Mouse (Mus musculus): ENCODE measurements around the gene Tceal5.
"Not testable (repeated sequence)": the region's sequence is repeated elsewhere in the genome, so short reads cannot be mapped to it uniquely, and the experiment has no call there.

Gene Tceal5

DNA sequence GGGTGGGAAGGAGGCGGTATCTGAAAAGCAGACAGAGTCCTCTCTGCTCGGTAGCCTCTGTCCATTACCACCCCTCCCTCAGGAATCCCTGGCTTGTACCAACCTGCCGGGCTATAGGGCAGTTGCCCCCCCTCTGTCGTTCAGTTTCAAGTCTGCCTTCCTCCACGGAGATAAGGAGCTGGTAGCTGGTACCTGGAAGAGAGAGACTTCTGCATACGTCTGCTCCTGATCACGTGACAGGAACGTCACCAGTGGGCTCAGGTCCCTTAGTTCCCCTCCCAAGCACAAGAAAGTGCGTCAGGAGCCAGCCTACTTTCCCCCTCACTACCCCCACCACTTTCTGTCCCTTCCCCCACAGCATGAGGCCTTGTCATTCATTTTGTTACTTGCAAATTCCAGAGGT lies at the start of gene Tceal5:
Tceal5 (minus strand) TSS at position 213 of the 403 bp plus-strand sequence.
- no peak for DNase-seq

DNA sequence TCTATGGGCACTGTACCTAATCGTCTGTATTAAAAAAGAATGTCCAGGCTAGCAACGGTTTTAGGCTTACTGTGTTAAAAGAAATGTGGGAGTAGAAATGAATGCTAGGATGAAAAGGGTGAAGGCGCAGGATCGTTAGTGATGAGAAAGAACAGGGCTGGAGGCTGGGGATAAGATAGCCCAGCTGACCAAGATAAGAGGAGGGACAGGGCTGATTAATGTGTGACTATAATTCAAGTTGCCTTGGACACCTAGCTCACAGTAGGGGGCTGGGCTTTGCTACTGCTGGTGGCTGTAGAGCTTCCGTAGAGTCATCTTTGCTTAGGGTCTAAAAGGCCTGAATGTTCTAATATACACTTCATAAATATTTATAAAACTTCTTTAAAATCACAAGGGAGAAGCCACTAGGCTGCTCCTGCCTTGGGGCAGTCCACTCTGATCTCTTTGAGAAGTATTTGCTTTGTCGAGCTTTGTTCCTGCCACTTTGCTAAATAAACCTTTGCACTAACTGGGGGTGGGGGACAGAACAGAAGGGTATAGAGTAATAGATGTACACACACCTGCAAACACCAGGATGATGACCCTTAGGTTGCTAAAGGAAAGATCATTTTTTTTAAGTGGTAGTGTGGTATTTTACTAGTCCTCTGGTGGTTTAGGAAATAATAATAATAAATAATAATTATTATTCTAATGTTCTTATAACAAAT lies 48.5 kb upstream of the Tceal5 start:
- peak; percentile 16 for DNase-seq

DNA sequence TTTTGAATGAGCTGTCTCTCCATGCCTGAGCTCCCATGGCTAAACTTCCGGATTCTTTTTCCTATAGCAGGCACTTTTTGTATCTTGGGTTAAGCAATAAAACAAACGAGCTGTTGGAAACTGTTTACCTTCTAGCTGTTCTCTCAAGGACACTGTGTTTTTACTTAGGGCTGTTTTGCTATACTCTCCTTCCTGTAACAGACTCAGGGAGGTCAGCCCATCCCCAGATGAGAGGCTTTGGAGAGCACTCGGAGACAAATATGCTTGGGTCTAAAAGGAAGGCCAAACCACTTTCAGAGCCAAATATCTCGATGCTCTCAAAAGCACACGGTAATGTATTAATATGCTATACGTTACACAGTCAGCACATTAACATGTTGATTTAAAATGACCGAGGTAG lies 46.0 kb upstream of the Tceal5 start:
- DNase-seq = no peak

DNA sequence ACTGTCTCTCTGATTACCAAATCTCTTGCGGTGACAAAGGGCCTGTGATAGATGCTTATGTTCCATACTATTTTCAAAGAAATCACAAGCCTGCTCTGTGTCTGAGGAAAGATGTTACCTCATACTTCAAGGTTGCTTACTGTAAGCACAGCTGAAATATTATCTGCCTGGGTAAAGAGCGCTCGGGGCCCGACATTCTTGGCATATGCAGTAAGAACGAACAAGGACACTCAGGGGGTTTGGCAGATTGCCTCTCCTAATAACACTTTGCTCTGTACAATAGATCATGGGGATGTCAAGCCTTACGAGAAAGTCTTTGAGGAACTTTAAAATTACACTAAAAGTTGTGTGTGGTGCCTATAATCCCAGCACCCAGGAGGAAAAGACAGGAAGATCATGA lies 45.1 kb upstream of the Tceal5 start:
- no peak for DNase-seq

DNA sequence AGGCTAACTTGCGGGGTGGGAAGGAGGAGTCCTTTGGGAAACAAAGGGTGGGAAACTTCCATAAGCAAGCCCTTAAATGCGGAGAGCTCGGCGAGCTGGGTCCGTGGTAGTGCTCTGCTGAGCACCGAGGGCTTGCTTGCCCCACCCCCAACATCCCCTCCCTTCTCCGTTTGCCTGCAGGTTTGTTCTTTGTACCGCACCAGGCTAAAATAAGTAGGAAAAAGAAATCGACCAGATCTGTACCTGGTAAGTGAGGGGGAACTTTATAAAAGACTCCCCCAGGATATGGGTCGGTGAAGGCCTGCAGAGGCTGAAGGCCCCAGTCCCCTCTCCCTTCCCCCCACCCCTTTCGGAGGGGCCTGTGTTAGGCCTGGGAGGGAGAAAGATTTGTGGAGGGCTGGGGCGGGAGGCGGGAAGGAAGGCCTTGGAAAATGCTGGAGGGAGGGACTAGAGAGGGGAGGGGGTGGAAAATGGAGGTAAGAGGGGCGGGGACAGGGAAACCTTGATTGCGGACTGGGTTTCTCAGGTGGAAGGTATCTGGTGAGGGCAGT lies 41.9 kb upstream of the Tceal5 start:
- DNase-seq = peak; percentile 37

DNA sequence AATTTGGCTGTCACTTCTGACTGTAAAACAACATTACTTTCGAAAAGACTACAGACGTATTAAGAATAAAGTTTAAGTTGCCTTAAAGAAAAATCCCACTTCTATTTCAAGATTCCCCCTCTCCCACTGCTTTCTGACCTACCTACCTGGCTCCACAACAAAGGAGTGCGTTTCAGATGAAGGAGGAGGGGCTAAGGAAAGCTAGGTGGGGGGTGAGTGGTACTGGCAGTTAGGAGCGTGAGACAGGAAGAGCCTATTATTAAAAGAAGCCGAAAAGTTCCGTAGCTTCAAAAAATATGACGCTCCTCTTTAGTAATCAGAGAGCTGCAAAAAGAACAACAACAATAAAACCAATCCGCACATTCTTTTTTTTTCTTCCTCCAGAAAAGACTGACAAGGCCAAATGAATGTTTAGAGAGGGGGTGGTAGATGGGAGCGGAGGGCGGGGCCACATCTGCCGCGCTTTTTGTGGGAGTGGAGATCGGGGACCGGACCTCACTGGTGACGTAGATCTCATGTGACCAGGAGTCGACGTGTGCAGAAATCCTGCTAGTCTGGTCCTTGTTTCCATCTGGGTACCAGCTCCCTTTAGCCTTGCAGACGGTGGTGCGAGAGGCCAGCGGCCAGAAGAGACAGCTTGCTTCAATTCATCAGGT lies 41.0 kb upstream of the Tceal5 start, which contains the start of gene Tceal9:
Tceal9 (plus strand) TSS at position 506 of the 656 bp plus-strand sequence.
- DNase-seq = peak; percentile 86

DNA sequence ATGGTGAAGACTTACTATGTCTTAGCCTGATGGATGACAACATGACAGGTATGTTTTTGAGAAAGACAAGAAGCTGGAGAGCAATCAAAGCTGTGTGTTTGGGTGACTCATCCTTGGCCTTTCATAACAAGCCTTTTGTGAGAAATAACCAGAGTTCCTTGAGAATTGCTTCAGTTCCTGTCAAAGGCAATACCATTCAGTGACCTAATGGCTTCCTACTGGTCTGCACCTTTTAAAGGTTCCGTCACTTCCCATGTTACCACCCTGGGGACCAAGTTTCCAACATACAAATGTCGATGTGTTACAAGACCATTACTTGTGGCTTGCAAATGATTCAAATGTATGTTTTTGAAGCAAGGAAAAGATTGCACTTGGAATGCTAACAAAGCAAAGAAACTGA lies 39.5 kb upstream of the Tceal5 start:
- no peak for DNase-seq

DNA sequence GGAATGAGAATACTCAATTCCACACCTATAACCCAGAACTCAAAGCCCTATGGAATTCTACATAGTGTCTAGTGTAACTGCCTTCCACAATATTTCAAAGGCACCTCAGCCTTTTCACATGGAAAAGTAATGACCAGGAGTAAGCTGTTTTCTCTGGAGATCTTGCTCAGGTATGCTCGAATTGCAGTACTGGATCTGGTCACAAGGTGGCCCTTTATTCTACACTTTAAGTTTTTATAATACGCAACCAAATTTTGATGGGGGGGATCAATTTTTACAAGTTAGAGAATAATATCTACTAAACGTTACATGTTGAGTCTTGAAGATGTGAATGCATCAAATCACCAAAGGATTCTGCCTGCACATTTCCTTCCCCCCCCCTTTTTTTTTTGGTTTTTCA lies 34.4 kb upstream of the Tceal5 start:
- peak; percentile 30 for DNase-seq

DNA sequence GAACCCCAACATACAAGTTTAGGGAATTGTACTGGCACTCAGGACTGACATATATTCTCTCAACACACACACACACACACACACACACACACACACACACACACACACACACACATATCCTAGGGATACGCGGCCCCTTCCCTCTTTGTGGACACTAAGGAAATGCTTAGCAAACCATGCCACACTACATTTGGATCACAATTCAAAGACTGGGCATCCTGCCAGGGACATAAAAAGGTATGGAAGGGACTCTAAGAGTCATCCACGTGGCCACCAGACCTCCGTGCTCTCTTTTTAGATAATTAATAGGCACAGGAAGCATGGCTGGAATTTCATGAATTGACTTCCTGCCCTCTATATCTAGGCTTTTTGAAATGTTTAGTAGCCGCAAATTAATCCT lies 24.1 kb upstream of the Tceal5 start:
- no peak for DNase-seq

DNA sequence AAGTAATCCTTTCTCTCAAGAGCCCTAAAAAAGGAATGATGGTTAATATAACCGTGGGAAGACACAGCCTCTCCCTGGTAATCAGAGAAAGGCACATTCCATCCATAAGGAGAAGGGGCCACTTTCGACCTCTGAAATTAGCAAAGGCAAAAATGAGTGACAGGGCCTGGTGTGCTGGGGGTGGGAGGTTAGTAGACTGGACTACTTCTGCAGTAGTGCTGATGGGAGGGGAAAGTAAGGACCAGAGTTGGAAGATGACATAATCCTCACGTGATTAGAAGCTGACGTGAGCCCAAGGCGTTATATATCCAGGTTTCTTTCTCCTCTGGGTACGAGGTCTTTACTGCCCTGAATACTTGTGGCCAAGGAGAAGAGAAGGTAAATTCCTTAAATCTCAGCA lies 20.0 kb upstream of the Tceal5 start:
- no peak for DNase-seq

DNA sequence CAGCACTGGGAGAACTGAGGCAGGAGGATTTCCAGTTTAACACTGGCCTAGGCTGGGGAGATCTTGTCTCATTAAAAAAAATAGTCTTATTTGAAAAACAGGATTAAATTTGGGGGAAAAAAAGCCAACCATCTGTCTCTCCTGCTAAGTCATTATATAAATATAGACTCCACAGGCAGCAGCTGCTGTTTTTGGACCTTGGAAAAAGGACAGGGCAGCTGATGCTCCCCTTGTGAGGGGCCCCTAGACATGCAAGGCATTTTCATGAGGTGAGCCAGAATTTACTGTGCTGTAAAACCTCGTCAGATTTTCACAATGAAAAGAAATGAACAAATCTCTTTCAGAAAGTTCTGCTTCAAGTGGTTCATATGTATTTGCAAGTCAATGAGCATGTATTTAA lies 12.6 kb upstream of the Tceal5 start:
- no peak for DNase-seq

DNA sequence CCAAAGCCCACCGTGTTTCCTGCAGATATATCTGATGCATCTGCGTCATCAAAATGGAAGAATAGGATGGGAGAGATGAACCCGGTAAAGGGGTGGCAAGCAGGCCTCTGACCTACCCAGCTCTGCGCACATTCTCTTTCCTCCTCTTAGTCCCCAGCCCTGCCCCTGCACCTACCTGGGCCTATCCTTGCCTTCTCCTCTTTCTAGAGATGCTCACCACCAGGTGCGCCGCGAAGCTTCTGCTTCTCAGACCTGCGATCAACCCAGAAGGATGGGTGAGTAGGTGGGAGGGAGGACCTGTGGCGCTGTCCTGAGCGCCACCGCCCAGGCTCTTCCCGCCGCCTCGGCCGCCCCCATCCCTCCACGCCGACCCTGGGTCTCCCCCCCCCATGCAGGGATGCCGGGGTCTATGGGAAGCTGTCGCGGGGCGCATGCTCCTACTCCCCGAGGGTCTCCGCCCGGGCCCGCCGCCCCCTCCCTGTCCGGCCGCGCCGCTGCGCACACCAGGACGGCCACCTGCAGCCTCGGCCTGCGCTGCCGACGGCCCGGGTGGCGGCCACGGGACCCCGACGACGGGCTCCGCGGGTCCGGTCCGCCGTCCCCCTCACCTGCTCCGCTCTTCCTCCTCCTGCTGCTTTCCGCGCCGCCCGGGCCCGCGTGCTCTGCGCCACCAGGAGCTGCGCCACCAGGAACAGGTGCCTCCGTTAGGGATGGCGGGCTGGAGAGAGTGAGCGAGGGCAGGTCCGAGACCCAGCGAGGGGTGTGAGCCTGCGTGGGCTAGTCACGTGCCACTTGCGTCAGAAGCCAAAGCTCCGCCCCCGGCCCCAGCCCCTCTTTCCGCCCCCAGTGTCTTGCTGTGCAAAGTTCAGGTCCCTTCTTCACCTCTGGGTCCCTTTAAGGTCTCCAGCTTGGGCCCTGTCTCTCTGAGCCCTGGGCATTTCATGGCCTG lies 11.3 kb upstream of the Tceal5 start, which contains the start of the genes Tceal7 and Bex1:
Tceal7 (plus strand) TSS at position 51 of the 949 bp plus-strand sequence.
Bex1 (minus strand) TSS at position 785 of the 949 bp plus-strand sequence.
- not testable (repeated sequence) for DNase-seq

DNA sequence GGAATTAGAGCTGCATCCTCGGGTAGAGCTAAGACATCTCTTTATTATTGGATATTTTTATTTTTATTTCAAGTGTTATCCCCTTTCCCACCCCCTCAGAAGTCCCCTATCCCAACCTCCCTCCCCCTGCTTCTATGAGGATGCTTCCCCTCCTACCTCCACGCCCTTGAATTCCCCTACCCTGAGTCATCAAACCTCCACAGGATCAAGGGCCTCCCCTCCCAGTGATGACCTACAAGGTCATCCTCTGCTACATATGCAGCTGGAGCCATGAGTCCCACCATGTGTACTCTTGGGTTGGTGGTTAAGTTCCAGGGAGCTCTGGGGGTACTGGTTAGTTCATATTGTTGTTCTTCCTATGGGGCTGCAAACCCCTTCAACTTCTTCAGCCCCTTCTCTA lies 9.7 kb upstream of the Tceal5 start:
- DNase-seq = no peak

DNA sequence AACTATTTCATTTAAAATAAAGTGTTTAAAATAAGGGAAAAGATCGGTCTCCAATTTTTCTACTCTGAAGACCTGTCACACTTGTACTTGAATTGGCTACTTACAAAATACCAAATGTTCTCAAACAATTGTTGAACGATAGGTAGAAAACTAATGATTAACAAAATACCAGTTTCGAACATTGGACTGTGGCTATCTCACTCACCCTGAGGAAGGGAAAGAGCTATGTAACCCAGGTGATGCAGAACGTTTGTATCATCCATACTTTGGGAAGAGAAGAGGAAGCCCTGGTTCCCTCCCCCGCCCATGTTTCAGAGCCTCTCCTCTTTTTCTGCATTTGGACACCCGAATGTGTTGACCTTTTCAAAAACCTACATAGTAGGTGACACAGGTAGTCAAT lies 730 bp upstream of the Tceal5 start:
- no peak for DNase-seq

DNA sequence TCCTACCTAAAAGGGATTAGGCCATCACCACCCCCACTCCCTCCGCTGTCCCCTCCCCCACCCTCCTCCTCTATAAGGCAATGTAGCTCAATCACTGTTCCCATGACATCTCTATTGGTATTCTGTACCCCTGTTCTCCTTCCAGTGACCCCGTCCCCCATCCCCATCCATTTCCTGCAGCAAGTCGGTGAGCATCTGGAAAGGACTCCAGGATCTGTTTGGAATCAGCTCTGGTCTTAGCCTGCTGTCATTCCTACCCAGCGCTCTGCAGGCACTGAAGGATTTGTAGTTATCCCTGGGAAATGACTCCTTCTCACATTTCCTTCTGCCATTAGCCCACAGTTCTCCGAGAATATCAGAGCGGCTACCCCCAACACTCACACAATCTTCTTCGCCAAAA lies 419 bp downstream of the Tceal5 start:
- no peak for DNase-seq

DNA sequence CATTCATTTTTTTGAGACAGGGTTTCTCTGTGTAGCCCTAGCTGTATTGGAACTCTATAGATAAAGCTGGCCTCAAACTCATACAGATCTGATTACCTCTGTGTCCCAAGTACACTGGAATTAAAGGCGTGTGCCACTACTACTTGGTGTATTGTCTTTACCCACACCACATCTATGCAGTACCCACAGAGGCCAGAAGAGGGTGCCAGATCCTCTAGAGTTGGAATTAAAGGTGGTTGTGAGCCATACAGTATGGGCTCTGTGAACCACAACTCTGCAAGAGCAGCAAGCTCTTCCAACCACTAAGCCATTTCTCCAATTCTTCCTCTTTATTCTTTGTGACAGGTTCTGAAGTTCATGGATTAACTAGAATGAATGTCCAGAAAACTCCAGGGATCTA lies 6.8 kb downstream of the Tceal5 start:
- DNase-seq = peak; percentile 60

DNA sequence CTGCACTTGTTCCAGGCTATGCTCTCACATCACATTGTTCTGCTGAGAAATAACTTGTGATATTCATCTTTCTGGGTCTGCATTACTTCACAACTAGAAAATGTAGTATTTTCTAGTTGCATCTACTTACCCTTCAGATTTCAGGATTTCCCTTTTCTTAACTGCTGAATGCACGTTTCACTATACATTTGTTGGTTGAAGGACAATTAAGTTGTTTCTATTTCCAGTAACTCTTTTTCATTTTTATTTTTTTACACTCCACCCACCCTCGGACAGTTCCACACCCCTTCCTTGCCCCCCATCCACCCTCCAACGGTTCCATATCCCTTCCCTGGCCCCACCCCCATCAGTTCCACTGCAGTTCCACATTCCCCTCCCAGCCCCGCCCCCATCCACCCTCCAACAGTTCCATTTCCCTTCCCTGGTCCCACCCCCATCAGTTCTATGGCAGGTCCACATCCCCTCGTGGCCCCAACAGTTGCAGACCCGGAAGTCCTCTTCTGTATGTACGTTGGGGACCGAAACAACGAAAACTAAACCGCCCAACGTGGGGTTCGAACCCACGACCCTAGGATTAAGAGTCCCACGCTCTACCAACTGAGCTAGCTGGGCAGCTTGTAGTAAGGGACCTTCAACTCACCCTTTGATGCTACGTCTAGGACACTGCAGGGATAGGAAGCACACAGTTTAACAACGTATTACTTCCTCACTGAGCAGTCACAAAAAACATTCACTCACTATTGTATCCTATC lies 8.3 kb downstream of the Tceal5 start:
- no peak for DNase-seq

DNA sequence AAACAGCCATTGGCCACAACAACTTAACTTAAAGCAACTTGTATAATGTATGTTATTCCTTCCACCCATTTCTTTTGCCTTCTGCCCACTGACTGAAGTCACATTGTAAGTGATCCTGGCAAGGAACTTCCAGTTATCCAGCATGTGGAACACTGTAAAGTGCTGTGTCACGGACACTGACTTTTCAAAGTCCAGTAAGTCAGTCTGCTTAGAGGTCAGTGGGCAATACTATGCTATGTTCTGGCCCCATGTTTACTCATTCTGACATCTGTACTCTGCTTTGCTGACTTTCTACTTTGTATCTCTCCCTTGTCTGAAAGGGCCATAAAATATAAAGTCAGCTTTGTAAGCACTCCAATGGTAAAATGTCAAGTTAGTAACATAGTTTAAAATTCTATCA lies 20.6 kb downstream of the Tceal5 start:
- no peak for DNase-seq

DNA sequence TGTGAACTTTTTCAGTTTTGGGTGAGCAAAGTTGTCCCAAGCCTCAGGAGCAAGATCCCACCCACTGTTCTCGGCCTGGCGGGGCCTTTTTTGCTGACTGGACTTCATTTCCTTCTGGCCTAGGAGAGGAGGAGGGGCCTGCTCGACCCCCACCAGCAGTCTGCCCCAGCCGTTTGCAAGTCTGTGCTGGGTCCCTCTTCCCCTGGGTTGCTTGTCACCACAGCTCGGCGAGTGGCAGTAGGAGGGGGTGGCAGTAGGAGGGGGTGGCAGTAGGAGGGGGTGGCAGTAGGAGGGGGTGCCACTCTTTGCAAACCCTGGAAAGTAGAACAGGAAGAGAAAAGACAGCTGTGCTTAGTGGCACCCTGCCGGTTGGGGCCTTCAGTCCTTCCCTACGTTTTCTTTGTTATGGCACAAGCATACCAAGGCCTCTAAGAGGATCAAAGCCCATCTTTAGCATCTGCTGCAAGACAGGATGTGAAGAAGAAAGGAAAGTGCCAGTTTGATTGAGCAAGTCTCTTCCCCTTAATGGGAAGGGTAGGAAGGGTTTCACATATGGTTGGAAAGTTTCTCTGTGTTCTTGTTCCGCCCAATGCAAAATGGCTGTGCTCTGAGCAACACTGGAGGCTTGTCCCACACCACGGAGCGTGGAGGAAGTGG lies 22.7 kb downstream of the Tceal5 start:
- no peak for DNase-seq

DNA sequence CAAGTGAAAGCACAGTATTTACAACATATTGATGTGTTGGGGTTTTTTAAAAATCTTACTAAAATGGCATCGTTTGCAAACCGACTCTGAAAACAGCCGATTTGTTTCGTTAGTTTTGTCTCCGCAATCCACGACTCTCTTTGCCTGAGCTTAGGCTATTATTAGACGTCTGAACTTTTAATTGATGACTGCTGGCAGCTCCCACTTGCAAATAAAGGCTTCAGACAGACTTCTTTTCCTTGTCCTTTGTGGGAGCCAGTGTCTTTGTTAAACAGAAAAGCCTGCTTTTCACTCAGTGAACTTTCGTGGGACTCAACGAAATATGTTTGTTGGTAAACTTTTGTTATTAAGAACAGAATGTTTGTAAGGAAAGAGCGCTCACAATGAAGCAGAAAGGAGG lies 30.9 kb downstream of the Tceal5 start:
- no peak for DNase-seq

DNA sequence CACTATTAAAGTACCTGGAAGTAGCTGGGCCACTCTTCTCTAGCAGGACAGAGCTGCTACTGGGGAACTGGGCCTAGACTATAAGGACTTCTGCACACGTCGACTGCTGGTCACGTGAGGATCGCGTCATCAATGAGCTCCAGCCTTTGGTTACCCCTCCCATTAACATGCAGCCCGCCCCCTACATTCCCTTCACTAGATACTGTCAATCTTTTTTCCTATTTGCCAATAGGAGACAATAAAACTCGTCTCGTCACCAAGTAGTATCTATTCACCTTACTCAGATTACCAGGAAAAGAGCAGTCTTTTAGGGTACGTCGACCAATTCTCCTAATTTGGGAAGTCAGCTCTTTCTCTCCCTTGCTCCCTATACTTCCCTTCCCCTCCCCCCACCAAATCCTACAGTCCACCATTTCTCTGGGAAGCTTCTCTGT lies 31.5 kb downstream of the Tceal5 start, which contains the start of gene Tceal8:
Tceal8 (minus strand) TSS at position 225 of the 434 bp plus-strand sequence.
- DNase-seq = peak; percentile 83
